Mouse (Mus musculus): ENCODE results near the gene Ankrd16. TPM values are rescaled to one million over a fixed set of nuclear protein-coding genes. Genes with fewer than 3 reads are reported as not detected.

Ankrd16 gene
- total and polyA plus RNA-seq, 2 experiments from 2014 or later: 26.9 to 57.1 TPM

GRCm38 (mm10) chr2:11765694-11766093 lies 12.0 kb upstream of the Ankrd16 start:
- no peak for TF ChIP-seq CTCF (IDR thresholded peaks at IDR 0.05; ENCODE audit: low read depth)
- Histone ChIP-seq H3K4me2 (ENCODE audit: low read depth) (no peak overlapping the region), H3K4me3 (ENCODE audit: low read depth, low read length) (no peak overlapping the region), H3K9ac (no peak overlapping the region), H3K4me1 (ENCODE audit: insufficient read depth) (no peaks in the 10 kb centered on the region), H3K36me3 (ENCODE audit: insufficient read depth) (peaks cover 68% of the 10 kb centered on the region), H3K27ac (ENCODE audit: low read depth, low read length) (no peak overlapping the region), H3K27me3 (ENCODE audit: insufficient read depth, low read length) (no peaks in the 10 kb centered on the region), H3K9me3 (ENCODE audit: low read length) (no peaks in the 10 kb centered on the region)
- 41% methylated on average over 4 of the region's 4 CpGs for whole genome bisulfite sequencing
- peak; percentile 78 for DNase-seq
- peak; percentile 92 for ATAC-seq

DNA sequence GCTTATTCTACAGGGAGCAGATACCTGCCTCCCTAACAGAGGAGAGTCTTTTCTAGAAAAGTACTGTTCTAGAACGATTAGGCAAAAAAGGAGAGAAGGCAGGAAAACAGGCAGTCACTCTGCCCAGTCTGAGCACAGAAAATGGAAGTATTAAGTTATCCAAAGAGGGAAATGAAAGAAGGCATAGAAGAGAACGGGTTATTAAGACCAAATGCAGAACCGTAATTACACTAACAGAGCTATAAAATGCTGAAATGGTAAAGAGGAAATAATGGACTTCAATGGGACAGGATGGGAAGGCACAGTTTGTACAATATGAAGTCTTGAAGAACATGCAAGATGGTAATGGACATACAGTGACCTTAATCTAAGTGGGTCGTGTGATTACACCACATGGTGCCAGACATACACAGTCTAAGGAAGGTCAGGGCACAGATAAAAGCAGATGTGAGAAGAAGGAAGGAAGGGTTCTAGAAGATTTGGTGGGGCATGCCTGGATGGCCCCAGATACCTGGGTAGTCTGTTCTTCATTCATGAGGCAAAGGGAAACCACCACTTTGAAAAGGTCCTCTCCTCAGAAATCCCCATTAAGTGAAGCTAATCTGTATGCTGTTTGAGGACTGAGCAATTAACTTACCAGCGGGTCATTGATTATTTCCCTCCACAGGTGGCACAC lies 11.1 kb upstream of the Ankrd16 start:
- Histone ChIP-seq H3K27ac (ENCODE audit: low read depth, low read length) (no peak overlapping the region), H3K9me3 (ENCODE audit: low read length) (no peaks in the 10 kb centered on the region), H3K36me3 (ENCODE audit: insufficient read depth) (peaks cover 59% of the 10 kb centered on the region), H3K4me1 (ENCODE audit: insufficient read depth) (no peaks in the 10 kb centered on the region), H3K9ac (no peak overlapping the region), H3K4me3 (ENCODE audit: low read depth, low read length) (no peak overlapping the region), H3K27me3 (ENCODE audit: insufficient read depth, low read length) (no peaks in the 10 kb centered on the region), H3K4me2 (ENCODE audit: low read depth) (no peak overlapping the region)
- WGBS: 74% methylated on average over 5 of the region's 5 CpGs
- TF ChIP-seq CTCF (IDR thresholded peaks at IDR 0.05; ENCODE audit: low read depth): no peak
- ATAC-seq (no peak), DNase-seq (no peak)

DNA sequence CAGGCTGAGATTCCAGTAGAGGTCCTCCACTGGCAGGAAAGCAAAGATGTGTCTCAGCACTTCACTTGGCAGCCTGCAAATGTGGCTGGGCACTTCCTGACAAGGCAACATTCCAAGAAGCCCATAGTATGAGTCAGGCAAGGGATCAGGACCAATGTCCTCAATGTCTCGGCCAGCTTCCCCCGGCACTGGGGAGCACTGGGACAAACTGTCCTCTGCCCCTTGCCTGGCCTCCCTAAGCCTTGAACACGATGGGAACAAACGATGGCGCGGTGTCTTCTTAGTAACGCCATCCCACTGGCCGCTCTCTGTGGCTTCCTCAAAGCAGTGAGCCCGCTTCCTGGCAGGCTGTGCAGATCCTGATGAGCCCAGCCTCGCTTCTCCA lies 10.5 kb upstream of the Ankrd16 start:
- H3K36me3 ChIP-seq (ENCODE audit: insufficient read depth): peaks cover 54% of the 10 kb centered on the region
- no peak overlapping the region for H3K4me2 ChIP-seq (ENCODE audit: low read depth)
- TF ChIP-seq CTCF (IDR thresholded peaks at IDR 0.05; ENCODE audit: low read depth): no peak
- H3K9me3 ChIP-seq (ENCODE audit: low read length): no peaks in the 10 kb centered on the region
- 73% methylated on average over 10 of the region's 10 CpGs for WGBS
- no peaks in the 10 kb centered on the region for H3K27me3 ChIP-seq (ENCODE audit: insufficient read depth, low read length)
- no peak for DNase-seq
- ATAC-seq: no peak
- H3K9ac ChIP-seq: no peak overlapping the region
- H3K4me1 ChIP-seq (ENCODE audit: insufficient read depth): no peaks in the 10 kb centered on the region
- H3K4me3 ChIP-seq (ENCODE audit: low read depth, low read length): no peak overlapping the region
- H3K27ac ChIP-seq (ENCODE audit: low read depth, low read length): no peak overlapping the region

- DNase-seq: no peak
- WGBS: 93% methylated on average over 4 of the region's 4 CpGs
- no peak overlapping the region for H3K9ac ChIP-seq
- 0 out of 2 replicates have a peak, but pooled peaks cover 7% of the 10 kb centered on the region for H3K4me1 ChIP-seq (ENCODE audit: insufficient read depth)
- H3K27me3 ChIP-seq (ENCODE audit: insufficient read depth, low read length): no peaks in the 10 kb centered on the region
- TF ChIP-seq CTCF (IDR thresholded peaks at IDR 0.05; ENCODE audit: low read depth): no peak
- H3K27ac ChIP-seq (ENCODE audit: low read depth, low read length): no peak overlapping the region
- H3K36me3 ChIP-seq (ENCODE audit: insufficient read depth): peaks cover 16% of the 10 kb centered on the region
- ATAC-seq: no peak
- no peak overlapping the region for H3K4me2 ChIP-seq (ENCODE audit: low read depth)
- no peaks in the 10 kb centered on the region for H3K9me3 ChIP-seq (ENCODE audit: low read length)
- no peak overlapping the region for H3K4me3 ChIP-seq (ENCODE audit: low read depth, low read length)
Measured at GRCm38 (mm10) chr2:11771701-11772100, 6.0 kb upstream of the Ankrd16 start.

DNA sequence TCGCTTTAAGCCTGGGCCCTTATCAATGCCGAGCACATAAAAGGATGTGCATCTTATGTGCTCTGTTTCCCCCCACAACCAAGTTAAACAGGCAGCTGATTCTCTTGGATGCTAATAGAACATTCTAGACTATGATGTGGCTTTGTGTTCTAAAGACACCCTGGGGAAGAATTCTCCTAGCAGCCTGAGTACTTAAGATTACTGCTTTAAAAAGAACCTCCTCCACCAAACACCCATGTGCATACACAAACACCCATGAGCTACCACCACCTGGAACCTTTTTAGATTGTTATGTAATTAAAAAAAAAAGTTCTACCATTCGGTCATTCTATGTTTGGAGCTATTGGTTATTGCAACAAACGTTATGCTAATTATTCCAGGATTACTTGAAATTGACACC lies 5.3 kb upstream of the Ankrd16 start:
- no peak overlapping the region for H3K4me3 ChIP-seq (ENCODE audit: low read depth, low read length)
- no peak overlapping the region for H3K27ac ChIP-seq (ENCODE audit: low read depth, low read length)
- 0 out of 2 replicates have a peak, but pooled peaks cover 9% of the 10 kb centered on the region for H3K4me1 ChIP-seq (ENCODE audit: insufficient read depth)
- DNase-seq (no peak), ATAC-seq (no peak)
- TF ChIP-seq CTCF (IDR thresholded peaks at IDR 0.05; ENCODE audit: low read depth): no peak
- peaks cover 9% of the 10 kb centered on the region for H3K36me3 ChIP-seq (ENCODE audit: insufficient read depth)
- H3K27me3 ChIP-seq (ENCODE audit: insufficient read depth, low read length): no peaks in the 10 kb centered on the region
- WGBS: 86% methylated on average over 4 of the region's 4 CpGs
- H3K9ac ChIP-seq: no peak overlapping the region
- no peak overlapping the region for H3K4me2 ChIP-seq (ENCODE audit: low read depth)
- H3K9me3 ChIP-seq (ENCODE audit: low read length): no peaks in the 10 kb centered on the region

GRCm38 (mm10) chr2:11774426-11774825 lies 3.2 kb upstream of the Ankrd16 start:
- no peak for TF ChIP-seq CTCF (IDR thresholded peaks at IDR 0.05; ENCODE audit: low read depth)
- no peak for ATAC-seq
- 89% methylated on average over 10 of the region's 10 CpGs for WGBS

DNA sequence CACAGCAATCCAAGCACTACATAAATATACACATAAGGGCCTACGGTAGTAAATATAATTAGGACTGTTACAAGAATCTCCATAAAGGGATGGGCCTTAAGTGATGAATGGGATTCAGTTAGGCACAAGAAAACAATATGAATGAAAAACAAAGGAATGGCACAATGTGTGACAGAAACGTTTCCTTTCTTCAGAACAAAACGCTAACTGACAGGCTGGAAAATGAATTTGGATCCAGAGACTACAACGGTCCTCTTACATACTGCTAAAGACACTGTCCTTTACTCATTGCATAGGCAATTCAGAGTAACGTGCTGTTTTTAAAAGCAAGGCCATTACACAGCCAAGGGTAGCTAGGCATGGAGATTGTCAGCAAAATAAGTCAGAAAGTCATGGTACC lies 2.6 kb upstream of the Ankrd16 start:
- Histone ChIP-seq H3K4me2 (ENCODE audit: low read depth) (no peak overlapping the region), H3K27ac (ENCODE audit: low read depth, low read length) (no peak overlapping the region), H3K36me3 (ENCODE audit: insufficient read depth) (no peaks in the 10 kb centered on the region), H3K9me3 (ENCODE audit: low read length) (no peaks in the 10 kb centered on the region), H3K4me1 (ENCODE audit: insufficient read depth) (peaks cover 17% of the 10 kb centered on the region; the same call in 1 of the 2 replicates), H3K27me3 (ENCODE audit: insufficient read depth, low read length) (no peaks in the 10 kb centered on the region), H3K4me3 (ENCODE audit: low read depth, low read length) (no peak overlapping the region), H3K9ac (no peak overlapping the region)
- DNase-seq (no peak), ATAC-seq (no peak)
- TF ChIP-seq CTCF (IDR thresholded peaks at IDR 0.05; ENCODE audit: low read depth): no peak
- WGBS: 73% methylated on average over 5 of the region's 5 CpGs

More at GRCm38 (mm10) chr2:11774426-11774825, 3.2 kb upstream of the Ankrd16 start:
- Histone ChIP-seq H3K9me3 (ENCODE audit: low read length) (no peaks in the 10 kb centered on the region), H3K27ac (ENCODE audit: low read depth, low read length) (no peak overlapping the region), H3K4me3 (ENCODE audit: low read depth, low read length) (no peak overlapping the region), H3K27me3 (ENCODE audit: insufficient read depth, low read length) (no peaks in the 10 kb centered on the region), H3K4me2 (ENCODE audit: low read depth) (no peak overlapping the region), H3K36me3 (ENCODE audit: insufficient read depth) (peaks cover 3% of the 10 kb centered on the region; the same call in 1 of the 2 replicates), H3K9ac (no peak overlapping the region), H3K4me1 (ENCODE audit: insufficient read depth) (peaks cover 15% of the 10 kb centered on the region; the same call in 1 of the 2 replicates)
- no peak for DNase-seq

All from forebrain, postnatal 0 days (tissue).